ENCODE assay signal across 8 mouse cellular contexts in the genomic region with DNA sequence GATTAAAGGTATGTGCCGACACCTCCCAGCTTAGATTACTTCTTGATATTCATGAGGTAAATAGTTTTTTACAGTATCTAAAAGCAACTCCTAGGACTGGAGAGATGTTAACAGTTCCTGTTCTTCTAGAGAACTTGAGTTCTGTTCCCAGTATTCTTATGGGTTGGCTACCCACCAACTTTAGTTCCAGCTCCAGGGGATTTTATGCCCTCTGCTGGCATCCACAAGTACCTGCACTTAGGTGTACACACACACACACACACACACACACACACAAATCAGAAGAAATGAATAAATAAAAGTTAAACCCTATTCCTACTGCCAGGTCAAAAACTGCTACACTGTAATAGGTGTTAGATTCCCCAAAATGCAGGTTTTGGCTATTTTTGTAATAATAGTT. TPM values are rescaled to one million over a fixed set of nuclear protein-coding genes. Genes with fewer than 3 reads are reported as not detected.
A peak's percentile ranks its signal among the peaks of the same experiment; 100 is the strongest.
DNase-seq lines count a peak whose midpoint lies in the region; ATAC-seq and TF ChIP-seq lines count a peak whose summit lies in the region.

No protein-coding gene starts in this region.

- DNase-seq in kidney, postnatal 0 days (ENCODE audit: low spot score): no peak
- DNase-seq in kidney, postnatal 14 days: no peak
- peak; percentile 14 for DNase-seq in retina, embryonic 14.5 days (ENCODE audit: low spot score)
- DNase-seq in gastrocnemius, postnatal 25 days: no peak

- no peak overlapping the region for H3K9ac ChIP-seq in kidney, postnatal 0 days (ENCODE audit: low read depth, low read length)
- H3K9ac ChIP-seq in embryonic facial prominence, embryonic 12.5 days: no peak overlapping the region
- H3K9ac ChIP-seq in intestine, postnatal 0 days (ENCODE audit: low read depth, low read length): no peak overlapping the region

- H3K9me3 ChIP-seq in kidney, postnatal 0 days (replicated peaks; ENCODE audit: low read length): no peaks in the 10 kb centered on the region
- no peaks in the 10 kb centered on the region for H3K9me3 ChIP-seq in embryonic facial prominence, embryonic 12.5 days
- H3K9me3 ChIP-seq in intestine, postnatal 0 days (ENCODE audit: control insufficient read depth): no peaks in the 10 kb centered on the region

- WGBS in kidney, postnatal 0 days: 96% methylated on average over 1 of the region's 1 CpGs
- WGBS in embryonic facial prominence, embryonic 12.5 days: 97% methylated on average over 1 of the region's 1 CpGs
- WGBS in intestine, postnatal 0 days: 91% methylated on average over 1 of the region's 1 CpGs

- H3K4me1 ChIP-seq in kidney, postnatal 0 days (replicated peaks; ENCODE audit: insufficient read depth, low read length): 0 out of 2 replicates have a peak, but pooled peaks cover 7% of the 10 kb centered on the region
- H3K4me1 ChIP-seq in embryonic facial prominence, embryonic 12.5 days: peaks cover 11% of the 10 kb centered on the region
- H3K4me1 ChIP-seq in intestine, postnatal 0 days (replicated peaks; ENCODE audit: control insufficient read depth, insufficient read depth, low read length): 0 out of 2 replicates have a peak, but pooled peaks cover 7% of the 10 kb centered on the region

- H3K4me3 ChIP-seq in kidney, postnatal 0 days (replicated peaks; ENCODE audit: low read depth, low read length): peak overlapping the region; percentile 40; the same call in 1 of the 2 replicates
- H3K4me3 ChIP-seq in embryonic facial prominence, embryonic 12.5 days: peak overlapping the region; percentile 45; the same call in 1 of the 2 replicates
- H3K4me3 ChIP-seq in intestine, postnatal 0 days (ENCODE audit: low read depth, low read length): no peak overlapping the region

- H3K4me2 ChIP-seq in kidney, postnatal 0 days (ENCODE audit: low read length): peak overlapping the region; percentile 57
- H3K4me2 ChIP-seq in embryonic facial prominence, embryonic 12.5 days (replicated peaks): peak overlapping the region; percentile 54
- no peak overlapping the region for H3K4me2 ChIP-seq in intestine, postnatal 0 days (replicated peaks; ENCODE audit: low read depth)

- peak; percentile 37 for TF ChIP-seq CTCF in kidney, postnatal 0 days (IDR thresholded peaks at IDR 0.05; ENCODE audit: low read depth)
- peak; percentile 48 for TF ChIP-seq CTCF in intestine, postnatal 0 days (IDR thresholded peaks at IDR 0.05; ENCODE audit: low read depth)

- no peak for ATAC-seq in kidney, postnatal 0 days (replicated peaks; ENCODE audit: low FRiP score, low read depth)
- ATAC-seq in embryonic facial prominence, embryonic 12.5 days (ENCODE audit: insufficient number of reproducible peaks, insufficient read depth, low FRiP score, low TSS enrichment): no peak
- no peak for ATAC-seq in intestine, postnatal 0 days
- ATAC-seq in frontal cortex, adult (ENCODE audit: low TSS enrichment): no peak
- no peak for ATAC-seq in cerebellum, adult (ENCODE audit: insufficient number of reproducible peaks, low FRiP score, low TSS enrichment)

- no peak overlapping the region for H3K27ac ChIP-seq in kidney, postnatal 0 days
- H3K27ac ChIP-seq in embryonic facial prominence, embryonic 12.5 days: no peak overlapping the region
- H3K27ac ChIP-seq in intestine, postnatal 0 days (ENCODE audit: low read depth, low read length): no peak overlapping the region

- H3K27me3 ChIP-seq in kidney, postnatal 0 days (ENCODE audit: insufficient read depth, low read length): no peaks in the 10 kb centered on the region
- no peaks in the 10 kb centered on the region for H3K27me3 ChIP-seq in embryonic facial prominence, embryonic 12.5 days
- H3K27me3 ChIP-seq in intestine, postnatal 0 days (replicated peaks; ENCODE audit: control insufficient read depth, insufficient read depth, low read length): no peaks in the 10 kb centered on the region

- H3K36me3 ChIP-seq in kidney, postnatal 0 days (ENCODE audit: insufficient read depth, low read length): no peaks in the 10 kb centered on the region
- 0 out of 2 replicates have a peak, but pooled peaks cover 4% of the 10 kb centered on the region for H3K36me3 ChIP-seq in embryonic facial prominence, embryonic 12.5 days
- no peaks in the 10 kb centered on the region for H3K36me3 ChIP-seq in intestine, postnatal 0 days (ENCODE audit: control insufficient read depth, insufficient read depth)

RNA-seq across cellular contexts. Expression of gene Osbp, which starts 1.5 kb away (rescaled TPM):
- polyA plus RNA-seq in kidney, postnatal 0 days (2015; fragmentation: Nextera tagmentation; extraction: Ambion mirVana): 6.1 and 6.2 TPM in 2 replicates
- polyA plus RNA-seq in embryonic facial prominence, embryonic 12.5 days (2016; fragmentation: Nextera tagmentation; extraction: Ambion mirVana): 5.6 and 6.0 TPM in 2 replicates
- polyA plus RNA-seq in intestine, postnatal 0 days (2015; fragmentation: Nextera tagmentation; extraction: Ambion mirVana): 6.2 and 6.9 TPM in 2 replicates
- total RNA-seq in gastrocnemius, postnatal 25 days (2021): 10 to 100 TPM; 56.9 to 63.4 TPM

RNA-seq across cellular contexts. Expression of gene Patl1, which starts 52.1 kb away (rescaled TPM):
- polyA plus RNA-seq in kidney, postnatal 0 days (2015; fragmentation: Nextera tagmentation; extraction: Ambion mirVana): 11.4 and 13.0 TPM in 2 replicates
- polyA plus RNA-seq in embryonic facial prominence, embryonic 12.5 days (2016; fragmentation: Nextera tagmentation; extraction: Ambion mirVana): 19.4 and 20.6 TPM in 2 replicates
- 8.4 and 9.3 TPM in 2 replicates for polyA plus RNA-seq in intestine, postnatal 0 days (2015; fragmentation: Nextera tagmentation; extraction: Ambion mirVana)
- 10 to 100 TPM; 18.7 to 22.8 TPM for total RNA-seq in gastrocnemius, postnatal 25 days (2021)
